Mouse (Mus musculus): Measurements from ENCODE around the gene Gm28048. TPM values are rescaled to one million over a fixed set of nuclear protein-coding genes. Genes with fewer than 3 reads are reported as not detected.

Gene Gm28048
- polyA plus RNA-seq, 1 experiment: not detected

DNA sequence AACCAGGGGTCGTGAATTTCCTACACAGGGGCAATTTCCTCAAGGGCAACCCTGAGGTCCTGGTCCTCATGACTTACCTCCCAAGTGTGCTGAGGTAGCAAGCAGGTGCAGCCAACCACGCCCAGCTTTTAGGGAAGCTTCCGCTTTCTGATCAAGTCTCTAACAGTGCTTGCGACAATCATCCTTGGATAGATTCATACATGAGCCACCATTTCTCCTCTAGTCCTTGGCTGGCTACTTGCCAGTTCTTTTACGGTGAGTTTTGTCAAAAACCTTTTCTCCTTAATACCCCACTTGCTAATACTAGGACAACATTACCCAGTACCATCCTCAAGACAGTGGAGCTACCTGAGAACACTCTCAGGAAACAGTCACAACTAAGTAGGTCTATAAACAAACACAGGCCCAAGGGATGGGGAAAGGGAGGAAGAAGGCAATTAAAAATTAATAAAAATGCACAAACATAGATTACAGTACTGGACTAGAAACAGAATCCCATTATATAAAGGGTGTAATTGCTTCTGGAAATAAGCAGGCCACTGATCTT, 133.2 kb downstream of the Gm28048 start:
- Histone ChIP-seq H3K4me3 (replicated peaks) (peak overlapping the region; percentile 78), H3K36me3 (replicated peaks; ENCODE audit: low read length) (peaks cover 49% of the 10 kb centered on the region)
- TF ChIP-seq GATA1 (IDR thresholded peaks at IDR 0.05; ENCODE audit: borderline replicate concordance, low read length) (no peak), FLI1 (IDR thresholded peaks at IDR 0.05; ENCODE audit: low read length) (no peak)

DNA sequence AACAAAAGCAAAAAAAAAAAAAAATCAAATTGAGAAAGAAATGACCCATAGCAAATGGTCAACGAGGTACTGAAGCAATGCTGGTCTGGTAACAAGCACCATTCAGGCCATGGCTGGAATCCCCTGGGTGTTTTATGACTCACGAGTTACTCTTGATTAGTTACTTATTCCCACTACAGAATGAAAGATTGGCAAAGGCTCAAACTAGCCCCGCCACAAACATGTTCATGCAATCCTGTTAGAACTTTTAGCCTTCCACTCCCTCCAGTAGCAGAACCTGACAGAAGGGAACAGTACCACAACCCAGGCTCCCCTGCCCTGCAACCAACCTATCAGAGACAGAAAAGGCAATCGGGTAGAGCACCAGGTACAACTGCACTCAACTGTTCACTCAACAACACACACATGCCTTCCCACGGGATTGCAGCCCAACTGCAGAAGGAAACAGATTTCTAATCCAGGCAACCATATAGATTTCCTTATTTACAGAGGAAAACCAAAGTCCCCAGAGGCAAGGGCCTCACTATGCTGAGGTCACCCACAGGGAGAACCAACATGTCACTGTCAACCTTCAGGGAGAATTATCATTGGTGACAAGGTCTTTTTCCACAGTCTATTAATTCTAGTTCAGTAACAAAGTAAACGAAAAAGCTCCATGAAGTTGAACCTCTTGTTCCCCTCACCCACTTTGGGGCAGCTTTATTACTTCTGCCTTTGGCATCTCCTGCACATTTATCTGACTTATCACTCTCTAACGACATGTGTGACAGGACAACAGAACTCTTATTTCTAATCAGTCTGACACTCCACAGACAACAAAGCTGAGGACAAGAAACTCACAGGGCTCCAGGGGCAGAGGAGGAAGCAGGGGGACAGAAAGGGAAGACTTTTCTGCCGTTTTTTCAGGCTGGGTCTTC, 133.9 kb downstream of the Gm28048 start:
- Histone ChIP-seq H3K4me3 (replicated peaks) (peak overlapping the region; percentile 78), H3K9me3 (no peaks in the 10 kb centered on the region), H3K27me3 (replicated peaks) (no peaks in the 10 kb centered on the region), H3K4me1 (peaks cover 100% of the 10 kb centered on the region), H3K36me3 (replicated peaks; ENCODE audit: low read length) (peaks cover 49% of the 10 kb centered on the region)
- no peak for TF ChIP-seq FLI1 (IDR thresholded peaks at IDR 0.05; ENCODE audit: low read length)
- TF ChIP-seq GATA1 (IDR thresholded peaks at IDR 0.05; ENCODE audit: borderline replicate concordance, low read length): no peak

More for the DNA sequence above, 133.2 kb downstream of the Gm28048 start:
- no peaks in the 10 kb centered on the region for H3K27me3 ChIP-seq (replicated peaks)
- H3K4me1 ChIP-seq: peaks cover 100% of the 10 kb centered on the region
- H3K9me3 ChIP-seq: no peaks in the 10 kb centered on the region

DNA sequence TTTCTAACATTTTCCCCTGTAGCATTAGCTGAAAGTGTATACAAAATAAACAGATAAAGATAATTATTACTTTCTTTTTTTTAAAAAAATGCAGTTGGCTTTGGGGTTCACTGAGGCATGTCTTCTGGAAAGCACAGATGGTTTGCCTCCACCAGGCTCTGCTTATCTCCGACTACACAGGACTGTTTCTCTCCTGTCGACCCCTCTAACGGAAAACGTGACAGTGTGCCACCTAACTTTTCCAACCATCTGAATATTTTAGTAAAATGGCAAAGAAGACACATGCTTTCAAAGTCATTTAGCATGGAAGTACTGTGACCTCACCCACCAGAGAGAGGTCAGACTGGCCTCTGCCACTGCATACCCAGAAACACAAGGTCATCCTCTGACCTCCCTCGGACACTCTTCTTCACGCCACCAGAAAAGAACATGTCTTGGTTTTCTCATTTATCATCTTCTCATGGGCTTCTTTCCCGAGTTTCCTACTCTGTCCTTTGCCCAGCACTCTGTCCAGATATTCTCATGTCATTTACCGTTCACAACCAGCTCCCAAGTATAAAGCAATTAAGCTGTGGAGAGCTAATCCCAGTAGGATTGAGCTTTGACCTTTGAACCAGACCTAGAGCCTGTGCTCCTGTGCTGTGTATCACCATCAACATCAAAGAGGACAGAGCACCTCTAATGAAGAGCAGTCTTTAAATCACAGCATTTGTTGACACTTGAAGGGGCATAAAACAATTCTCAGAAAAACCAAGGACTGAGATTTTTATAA, 134.7 kb downstream of the Gm28048 start:
- H3K9me3 ChIP-seq: no peaks in the 10 kb centered on the region
- no peak for TF ChIP-seq GATA1 (IDR thresholded peaks at IDR 0.05; ENCODE audit: borderline replicate concordance, low read length)
- TF ChIP-seq FLI1 (IDR thresholded peaks at IDR 0.05; ENCODE audit: low read length): no peak
- no peaks in the 10 kb centered on the region for H3K27me3 ChIP-seq (replicated peaks)
- H3K36me3 ChIP-seq (replicated peaks; ENCODE audit: low read length): peaks cover 43% of the 10 kb centered on the region
- H3K4me3 ChIP-seq (replicated peaks): peak overlapping the region; percentile 47
- H3K4me1 ChIP-seq: peaks cover 100% of the 10 kb centered on the region

GRCm38 (mm10) chr11:22846093-22846835, 135.6 kb downstream of the Gm28048 start:
- H3K4me3 ChIP-seq (replicated peaks): peak overlapping the region; percentile 38
- H3K36me3 ChIP-seq (replicated peaks; ENCODE audit: low read length): peaks cover 43% of the 10 kb centered on the region
- no peaks in the 10 kb centered on the region for H3K27me3 ChIP-seq (replicated peaks)
- H3K4me1 ChIP-seq: peaks cover 98% of the 10 kb centered on the region
- H3K9me3 ChIP-seq: no peaks in the 10 kb centered on the region
- TF ChIP-seq GATA1 (IDR thresholded peaks at IDR 0.05; ENCODE audit: borderline replicate concordance, low read length) (no peak), FLI1 (IDR thresholded peaks at IDR 0.05; ENCODE audit: low read length) (no peak)

GRCm38 (mm10) chr11:22844754-22845718, 136.9 kb downstream of the Gm28048 start:
- H3K36me3 ChIP-seq (replicated peaks; ENCODE audit: low read length): peaks cover 44% of the 10 kb centered on the region
- TF ChIP-seq FLI1 (IDR thresholded peaks at IDR 0.05; ENCODE audit: low read length) (no peak), GATA1 (IDR thresholded peaks at IDR 0.05; ENCODE audit: borderline replicate concordance, low read length) (no peak)
- peak overlapping the region; percentile 69 for H3K4me3 ChIP-seq (replicated peaks)
- no peaks in the 10 kb centered on the region for H3K27me3 ChIP-seq (replicated peaks)
- peaks cover 98% of the 10 kb centered on the region for H3K4me1 ChIP-seq
- H3K9me3 ChIP-seq: no peaks in the 10 kb centered on the region

DNA sequence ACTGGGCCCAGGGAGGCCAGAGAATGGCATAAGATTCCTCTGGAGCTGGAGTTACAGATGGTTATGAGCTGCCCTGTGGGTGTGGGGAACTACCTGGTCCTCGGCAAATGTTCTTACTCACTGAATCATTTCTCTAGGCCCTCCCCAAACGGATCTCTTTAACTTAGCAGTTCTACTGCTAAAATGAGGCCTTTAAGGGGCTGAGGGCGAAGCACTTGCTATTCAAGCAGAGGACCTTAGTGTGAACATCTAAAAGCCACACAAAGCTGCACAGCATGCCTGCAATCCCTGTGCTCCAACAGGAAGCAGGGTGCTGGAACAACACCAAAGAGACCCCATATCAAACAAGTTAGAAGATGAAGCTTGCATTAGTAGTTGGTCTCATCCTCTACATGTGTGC, 142.4 kb downstream of the Gm28048 start:
- Histone ChIP-seq H3K9me3 (no peaks in the 10 kb centered on the region), H3K36me3 (replicated peaks; ENCODE audit: low read length) (peaks cover 77% of the 10 kb centered on the region), H3K4me3 (replicated peaks) (peak overlapping the region; percentile 42), H3K4me1 (peaks cover 93% of the 10 kb centered on the region), H3K27me3 (replicated peaks) (no peaks in the 10 kb centered on the region)
- no peak for TF ChIP-seq GATA1 (IDR thresholded peaks at IDR 0.05; ENCODE audit: borderline replicate concordance, low read length)

GRCm38 (mm10) chr11:22838361-22838760, 143.5 kb downstream of the Gm28048 start:
- Histone ChIP-seq H3K4me1 (peaks cover 93% of the 10 kb centered on the region), H3K27me3 (replicated peaks) (no peaks in the 10 kb centered on the region), H3K4me3 (replicated peaks) (peak overlapping the region; percentile 28), H3K36me3 (replicated peaks; ENCODE audit: low read length) (peaks cover 82% of the 10 kb centered on the region), H3K9me3 (no peaks in the 10 kb centered on the region)
- TF ChIP-seq GATA1 (IDR thresholded peaks at IDR 0.05; ENCODE audit: borderline replicate concordance, low read length): no peak
- TF ChIP-seq FLI1 (IDR thresholded peaks at IDR 0.05; ENCODE audit: low read length): no peak

DNA sequence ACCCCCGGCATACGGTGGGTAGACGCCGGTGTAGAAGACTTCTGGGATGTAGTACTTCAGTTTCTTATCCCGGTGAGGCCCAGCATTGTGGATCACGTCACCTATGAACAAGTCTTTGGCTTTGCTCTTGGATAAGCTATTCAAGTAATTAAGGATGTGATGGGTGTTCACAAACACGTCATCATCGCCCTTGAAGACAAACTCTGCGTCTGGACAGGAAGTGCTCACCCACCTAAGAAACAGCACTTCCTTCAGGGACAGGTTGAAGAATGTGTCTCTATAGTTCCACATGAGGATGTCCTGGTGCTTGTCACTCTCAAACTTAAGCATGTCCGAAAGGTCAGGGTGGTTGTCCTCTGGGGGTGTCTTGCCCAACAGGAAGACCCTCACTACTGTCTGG, 145.6 kb downstream of the Gm28048 start:
- peaks cover 93% of the 10 kb centered on the region for H3K4me1 ChIP-seq

More for the DNA sequence above, 145.6 kb downstream of the Gm28048 start:
- Histone ChIP-seq H3K4me3 (replicated peaks) (no peak overlapping the region), H3K9me3 (no peaks in the 10 kb centered on the region), H3K36me3 (replicated peaks; ENCODE audit: low read length) (peaks cover 97% of the 10 kb centered on the region), H3K27me3 (replicated peaks) (no peaks in the 10 kb centered on the region)
- TF ChIP-seq FLI1 (IDR thresholded peaks at IDR 0.05; ENCODE audit: low read length): no peak
- no peak for TF ChIP-seq GATA1 (IDR thresholded peaks at IDR 0.05; ENCODE audit: borderline replicate concordance, low read length)
